Mouse (Mus musculus) inflammation-experienced regulatory T-cells (primary cell): ENCODE measurements around the gene Dyrk1b. TPM values are rescaled to one million over a fixed set of nuclear protein-coding genes. Genes with fewer than 3 reads are reported as not detected.

Experiments used
- polyA plus RNA-seq, 2 experiments: library from polyadenylated mRNA; unstranded; fragments of 100-300 nt; shearing (Covaris generic); gene quantifications; one replicate each; pipeline ENCODE4 v1.2.1; 2017

Dyrk1b gene
- 10 to 100 TPM; 11.0 to 12.3 TPM for polyA plus RNA-seq

DNA sequence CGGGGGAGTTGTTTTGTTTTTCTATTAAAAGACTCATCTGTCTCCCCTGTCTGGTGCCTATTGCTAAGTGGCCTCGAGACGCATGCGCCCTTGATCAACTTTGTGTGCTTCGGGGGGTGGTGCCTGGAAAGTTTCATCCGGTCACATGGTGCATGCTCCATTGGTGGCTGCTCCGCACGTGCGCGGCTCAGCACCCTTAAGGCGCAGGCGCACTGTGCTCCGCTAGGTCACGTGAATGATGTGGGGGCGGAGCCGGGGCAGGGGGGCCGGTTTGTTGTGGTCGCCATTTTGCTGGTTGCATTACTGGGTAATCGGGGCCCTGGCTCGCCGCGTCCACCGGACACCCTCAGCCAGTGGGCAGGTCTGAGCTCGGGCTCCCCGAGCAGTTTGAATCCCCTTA is at the start of gene Dyrk1b:
Gene Dyrk1b (plus strand): TSS at position 242 of the 400 bp plus-strand sequence.

DNA sequence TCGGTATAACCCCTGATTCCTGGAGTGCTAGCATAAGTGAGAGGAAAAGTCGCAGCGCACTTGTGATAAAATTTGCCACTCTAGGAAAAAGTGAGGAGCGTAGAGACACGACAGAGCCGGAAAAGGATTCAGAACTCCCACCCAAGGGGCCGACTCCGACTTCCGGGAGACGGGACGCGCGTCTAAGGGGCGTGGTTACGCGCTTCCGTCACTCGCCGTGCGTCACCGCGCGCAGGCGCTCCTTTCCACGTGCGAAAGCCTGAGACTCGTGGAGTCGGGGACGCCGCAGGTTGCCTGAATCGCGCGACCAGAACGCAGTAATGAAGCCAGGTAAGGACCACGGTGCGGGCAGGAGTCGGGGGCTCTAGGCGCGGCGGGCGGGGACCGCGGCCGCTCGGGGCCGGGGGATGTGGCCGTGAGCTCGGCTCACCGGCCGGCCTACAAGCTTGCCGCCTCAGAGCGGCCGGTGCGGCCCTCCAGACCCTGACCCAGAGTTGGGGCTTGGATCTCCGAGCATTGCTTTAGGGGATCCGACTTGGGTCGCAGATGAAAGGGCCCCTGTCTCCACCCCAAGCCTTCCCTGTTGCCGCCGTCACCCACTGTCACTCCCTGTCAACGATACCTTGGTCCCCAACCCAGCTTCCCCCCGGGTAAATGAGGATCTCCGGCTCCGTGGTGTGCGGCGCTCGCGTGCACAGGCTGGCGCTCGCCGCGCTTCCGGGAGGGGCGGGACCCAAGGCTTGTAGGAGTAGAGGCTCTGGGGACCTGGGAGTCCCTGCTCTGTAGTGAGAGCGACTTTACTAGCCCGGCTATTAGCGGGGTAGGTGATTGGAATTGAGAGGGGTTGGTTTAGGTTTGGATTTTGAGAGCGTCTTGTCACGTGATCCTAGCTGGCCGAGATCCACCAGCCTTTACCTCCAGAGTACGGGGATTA is 9.5 kb upstream of the Dyrk1b start, which contains the start of gene Fbl:
Gene Fbl (plus strand): TSS at position 222 of the 934 bp plus-strand sequence.

Other genes with a start within 250 kb of the Dyrk1b start
- 10 to 100 TPM; 11.7 to 12.2 TPM for gene Zfp780b, start 200.3 kb upstream of the Dyrk1b start, polyA plus RNA-seq
- 1 to 10 TPM; 7.3 to 8.3 TPM for gene Zfp850, start 165.4 kb upstream of the Dyrk1b start, polyA plus RNA-seq
- 100 to 1,000 TPM; 190 to 197 TPM for gene Psmc4, start 129.4 kb upstream of the Dyrk1b start, polyA plus RNA-seq
- 1 to 10 TPM in 1 of 2 experiments, under 1 TPM in 1; 0.08 to 2.1 TPM for gene Fcgbp, start 108.2 kb upstream of the Dyrk1b start, polyA plus RNA-seq
- gene 9530053A07Rik, start 50.0 kb upstream of the Dyrk1b start, polyA plus RNA-seq = under 1 TPM; 0.08 to 0.70 TPM
- 100 to 1,000 TPM; 151 to 160 TPM for gene Fbl, start 9.8 kb upstream of the Dyrk1b start, polyA plus RNA-seq
- 10 to 100 TPM; 18.0 to 22.6 TPM for gene Eid2, start 88.4 kb downstream of the Dyrk1b start, polyA plus RNA-seq
- gene Eid2b, start 98.3 kb downstream of the Dyrk1b start, polyA plus RNA-seq = 1 to 10 TPM; 4.2 to 6.9 TPM
- gene Selenov, start 111.7 kb downstream of the Dyrk1b start, polyA plus RNA-seq = under 1 TPM in 1 of 2 experiments, not detected in 1; 0.75 TPM
- under 1 TPM in 1 of 2 experiments, not detected in 1; 0.83 TPM for gene Dll3, start 122.8 kb downstream of the Dyrk1b start, polyA plus RNA-seq
- gene Timm50, start 132.6 kb downstream of the Dyrk1b start, polyA plus RNA-seq = 10 to 100 TPM; 74.5 to 88.5 TPM
- gene Supt5, start 159.3 kb downstream of the Dyrk1b start, polyA plus RNA-seq = 100 to 1,000 TPM; 165 to 199 TPM
- gene Rps16, start 171.2 kb downstream of the Dyrk1b start, polyA plus RNA-seq = 100 to 1,000 TPM; 680 to 735 TPM
- 10 to 100 TPM; 67.3 to 73.4 TPM for gene Plekhg2, start 193.1 kb downstream of the Dyrk1b start, polyA plus RNA-seq
- gene Zfp36, start 200.8 kb downstream of the Dyrk1b start, polyA plus RNA-seq = 100 to 1,000 TPM; 254 to 461 TPM
- 10 to 100 TPM; 27.4 to 29.1 TPM for gene Med29, start 213.2 kb downstream of the Dyrk1b start, polyA plus RNA-seq
- gene Paf1, start 213.5 kb downstream of the Dyrk1b start, polyA plus RNA-seq = 100 to 1,000 TPM; 116 to 155 TPM